Mouse (Mus musculus): ENCODE measurements around the gene Chrd.

DNA sequence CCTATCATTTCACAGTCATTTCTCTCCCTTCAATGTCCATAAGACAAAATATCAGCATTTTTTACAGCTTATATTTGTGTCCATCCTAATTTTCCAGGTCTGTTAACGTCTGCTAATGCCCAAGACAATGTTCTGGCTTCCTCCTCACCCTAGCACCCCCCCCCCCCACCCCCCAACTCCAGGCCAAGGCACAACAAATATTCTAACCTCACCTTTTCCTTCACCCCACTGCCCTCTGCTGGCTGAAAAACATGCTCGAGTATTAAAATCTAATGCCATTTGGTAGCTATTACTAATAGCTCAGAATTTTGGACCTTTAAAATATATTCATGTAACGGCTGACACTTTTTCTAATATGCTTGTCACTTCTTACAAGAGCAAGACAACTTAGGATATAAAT, 28.8 kb downstream of the Chrd start:
- TF ChIP-seq CTCF (IDR thresholded peaks at IDR 0.05; ENCODE audit: extremely low read depth, insufficient read depth, insufficient read length, insufficient replicate concordance): no peak
- no peak for TF ChIP-seq POLR2A (IDR thresholded peaks at IDR 0.05; ENCODE audit: low read depth, low read length)

All from spleen, adult 2 months (tissue).